Mouse (Mus musculus): ENCODE measurements around the gene Nmrk1.
"Not testable (repeated sequence)": the region's sequence is repeated elsewhere in the genome, so short reads cannot be mapped to it uniquely, and the experiment has no call there.

Nmrk1 gene

GRCm38 (mm10) chr19:18631644-18632219 is at the start of gene Nmrk1, which contains the start of gene Ostf1:
TSS of gene Nmrk1 (plus strand) at chr19:18631950.
TSS of gene Ostf1 (minus strand) at chr19:18631823.
- DNase-seq (ENCODE audit: low spot score in 2 of 2), result peak; percentile 95 to 98

GRCm38 (mm10) chr19:18582226-18582625 is 49.5 kb upstream of the Nmrk1 start:
- no peak for DNase-seq (ENCODE audit: low spot score in 2 of 2)

DNA sequence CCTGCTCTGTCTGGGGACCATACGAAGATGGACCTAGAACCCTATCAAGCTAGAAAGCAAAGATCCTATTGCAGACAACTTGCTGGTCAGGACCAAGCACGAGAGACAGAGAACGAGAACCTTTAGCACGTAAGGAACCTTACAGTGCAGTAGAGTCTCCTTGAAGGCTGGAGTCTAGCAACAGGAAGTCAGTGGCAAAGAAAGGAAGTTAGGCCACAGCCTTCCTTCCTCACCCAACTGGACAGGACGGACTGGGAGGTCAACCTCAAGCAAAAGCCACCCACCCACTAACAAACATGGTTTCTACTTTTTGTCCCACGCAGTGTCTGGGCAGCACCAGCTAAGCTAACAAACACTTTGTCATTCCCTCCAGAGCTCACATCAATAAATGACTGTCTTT is 48.9 kb upstream of the Nmrk1 start:
- DNase-seq (ENCODE audit: low spot score in 2 of 2), result no peak

DNA sequence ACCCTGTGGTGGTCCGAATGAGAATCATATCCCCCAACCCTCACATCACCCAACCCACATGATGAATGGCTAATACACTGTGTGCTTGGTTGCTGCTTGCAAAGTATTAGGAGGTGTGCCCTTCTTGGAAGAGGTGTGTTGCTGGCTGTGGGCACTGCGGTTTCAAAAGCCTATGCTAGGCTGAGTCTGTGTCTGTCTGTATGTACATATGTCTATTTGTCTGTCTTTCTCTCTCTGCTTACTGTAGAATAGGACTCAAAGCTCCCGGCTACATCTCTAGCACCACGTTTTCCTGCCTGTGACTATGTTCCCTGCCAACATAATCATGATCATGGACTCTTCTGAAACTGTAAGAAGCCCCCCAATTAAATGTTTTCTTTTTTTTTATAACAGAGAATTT is 48.0 kb upstream of the Nmrk1 start:
- no peak for DNase-seq (ENCODE audit: low spot score in 2 of 2)

DNA sequence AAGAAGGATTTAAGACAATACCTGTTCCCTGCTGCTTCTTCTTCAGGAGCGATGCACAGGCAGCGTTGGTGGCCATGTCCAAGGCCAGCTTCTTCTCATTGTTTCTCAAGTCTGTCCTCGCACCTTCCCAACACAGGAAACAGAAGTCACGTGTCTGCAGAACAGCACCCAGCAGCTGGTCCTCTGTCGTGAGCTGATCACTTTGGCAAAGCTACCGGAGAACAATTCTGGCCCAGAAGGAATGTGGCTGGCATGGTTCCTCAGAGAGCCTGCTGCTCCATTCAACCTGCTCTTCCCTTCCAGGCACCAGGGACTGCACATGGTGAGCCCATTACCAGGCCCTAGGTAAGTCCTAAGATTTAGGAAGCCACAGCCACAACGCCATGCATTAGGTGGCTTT is 47.1 kb upstream of the Nmrk1 start:
- DNase-seq (ENCODE audit: low spot score in 2 of 2), result no peak

DNA sequence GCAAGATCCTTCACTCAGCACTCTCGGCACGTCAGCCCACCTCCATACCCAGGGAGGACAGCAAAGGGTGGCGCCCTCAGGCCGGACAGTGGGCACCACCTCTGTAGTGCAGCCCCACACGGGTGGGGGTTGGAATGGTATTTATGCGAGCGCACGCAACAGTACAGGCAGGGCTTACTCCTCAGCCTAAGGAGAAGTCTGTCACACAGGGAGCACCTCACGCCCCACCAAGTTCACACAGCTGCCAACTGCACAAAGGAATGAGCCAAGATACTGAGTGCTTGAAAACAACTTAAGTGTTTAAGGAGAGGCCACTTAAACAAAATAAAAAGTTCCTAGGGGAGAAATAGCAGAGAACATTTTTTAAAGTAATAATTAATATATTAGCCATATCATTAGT is 44.6 kb upstream of the Nmrk1 start:
- no peak for DNase-seq (ENCODE audit: low spot score in 2 of 2)

GRCm38 (mm10) chr19:18588243-18588642 is 43.5 kb upstream of the Nmrk1 start:
- no peak for DNase-seq (ENCODE audit: low spot score in 2 of 2)

DNA sequence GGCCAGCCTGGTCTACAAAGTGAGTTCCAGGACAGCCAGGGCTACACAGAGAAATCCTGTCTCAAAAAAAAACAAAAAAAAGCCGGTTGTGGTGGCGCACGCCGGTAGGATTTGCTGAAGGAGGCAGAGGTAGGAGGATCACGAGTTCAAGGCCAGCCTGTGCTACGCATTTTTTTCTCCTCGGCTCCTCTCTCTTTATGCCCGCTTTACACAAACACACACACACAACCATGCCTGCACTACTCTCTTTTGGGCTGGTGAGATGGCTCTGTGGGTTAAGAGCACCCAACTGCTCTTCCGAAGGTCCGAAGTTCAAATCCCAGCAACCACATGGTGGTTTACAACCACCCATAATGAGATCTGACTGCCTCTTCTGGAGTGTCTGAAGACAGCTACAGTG is 42.9 kb upstream of the Nmrk1 start:
- DNase-seq (ENCODE audit: low spot score in 2 of 2), result not testable (repeated sequence)

DNA sequence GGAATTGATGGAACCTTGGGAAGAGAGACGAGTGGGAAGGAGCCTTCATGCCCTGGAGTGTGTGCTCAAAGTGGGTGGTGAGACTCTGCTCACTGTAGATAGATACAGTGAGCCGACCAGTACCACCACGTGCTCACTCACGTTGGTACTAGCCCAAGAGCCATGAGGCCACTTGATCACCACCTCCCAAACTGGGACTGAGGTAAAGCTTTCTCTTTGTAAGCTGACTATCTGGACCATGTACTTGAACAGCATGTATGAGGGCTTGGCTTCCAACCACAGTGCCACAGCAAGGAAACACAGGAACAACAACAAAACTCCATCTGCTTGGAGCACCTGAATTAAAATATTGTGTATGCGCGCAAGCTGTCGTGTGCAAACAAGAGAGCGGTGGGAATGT is 42.5 kb upstream of the Nmrk1 start:
- DNase-seq (ENCODE audit: low spot score in 2 of 2), result no peak

DNA sequence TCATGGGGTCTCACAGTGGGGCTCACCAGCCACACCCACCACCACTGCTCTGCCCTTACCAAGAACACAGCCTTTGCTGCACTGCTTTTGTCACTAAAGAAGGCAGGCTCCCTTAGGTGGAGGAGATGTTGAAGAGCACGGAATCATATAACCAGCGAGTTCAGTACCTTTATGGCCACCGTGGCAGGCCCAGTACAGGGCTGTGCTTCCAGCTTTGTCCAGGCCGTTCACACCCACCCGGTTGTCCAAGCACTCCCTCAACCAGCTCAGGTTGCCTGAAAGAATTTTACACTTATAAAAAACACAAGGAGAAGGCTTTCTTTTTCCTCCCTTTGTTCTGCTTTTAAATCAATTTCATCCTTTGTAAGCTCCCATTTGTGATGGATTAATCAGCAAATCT is 41.5 kb upstream of the Nmrk1 start:
- DNase-seq (ENCODE audit: low spot score in 2 of 2), result no peak

DNA sequence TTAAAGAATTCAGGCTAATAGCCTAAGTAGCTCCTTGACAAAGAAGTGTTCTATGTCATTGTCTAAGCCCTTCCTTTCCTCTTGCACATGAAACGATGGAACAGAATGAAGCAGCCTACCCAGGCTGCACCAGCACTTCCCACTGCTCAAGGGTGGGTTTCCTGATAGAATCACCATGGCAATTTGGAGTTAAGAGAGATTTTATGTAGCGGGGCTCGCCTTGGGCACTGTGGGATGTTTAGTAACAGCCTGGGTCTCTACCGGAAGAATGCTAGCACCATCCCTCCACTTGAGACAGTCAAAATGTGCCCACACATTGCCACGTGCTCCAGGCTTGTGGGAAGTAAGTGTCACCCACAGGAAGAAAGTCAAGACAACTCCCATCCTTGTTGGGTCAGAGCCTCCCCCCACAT is 40.8 kb upstream of the Nmrk1 start:
- no peak for DNase-seq (ENCODE audit: low spot score in 2 of 2)

DNA sequence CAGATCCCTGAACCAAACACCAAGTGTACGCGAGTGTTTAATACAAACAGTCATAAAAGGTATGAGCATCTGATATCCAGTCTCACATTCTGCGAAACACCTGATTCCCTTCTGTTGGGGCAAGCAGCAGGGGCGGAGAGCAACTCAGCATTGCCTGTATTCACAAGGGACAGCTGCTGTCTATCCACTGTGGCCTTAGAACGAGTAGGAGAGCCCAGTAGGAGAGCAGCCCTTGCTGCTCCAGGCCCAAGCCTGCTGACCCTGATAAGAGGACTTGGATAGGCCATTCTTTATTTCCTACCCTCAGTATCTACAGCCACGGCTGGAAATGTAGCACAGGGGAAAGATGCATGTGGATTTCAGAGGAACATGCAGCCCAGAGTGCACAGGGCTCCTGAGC is 38.8 kb upstream of the Nmrk1 start:
- no peak for DNase-seq (ENCODE audit: low spot score in 2 of 2)

DNA sequence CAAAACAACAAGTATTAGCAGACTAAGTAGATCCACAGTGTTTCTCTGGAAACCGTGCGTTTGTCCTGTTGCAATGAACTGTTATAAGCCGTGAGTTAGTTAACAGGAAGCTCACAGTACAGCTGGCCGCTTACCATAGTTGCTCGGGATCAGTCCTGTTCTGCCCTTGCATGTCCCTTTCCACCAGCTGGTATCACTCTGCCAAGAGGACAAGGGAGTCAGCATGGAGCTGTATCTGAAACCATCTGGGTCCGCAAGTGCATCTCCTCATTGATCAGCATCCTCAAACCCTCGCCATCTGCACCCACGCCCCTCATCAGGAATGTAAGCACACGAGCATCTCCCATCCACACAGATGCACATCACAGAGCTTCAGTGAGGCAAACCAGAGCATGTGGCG is 38.0 kb upstream of the Nmrk1 start:
- DNase-seq (ENCODE audit: low spot score in 2 of 2), result no peak

- no peak for DNase-seq (ENCODE audit: low spot score in 2 of 2)
Observed at GRCm38 (mm10) chr19:18596876-18597275, 34.9 kb upstream of the Nmrk1 start.

- no peak for DNase-seq (ENCODE audit: low spot score in 2 of 2)
Observed at GRCm38 (mm10) chr19:18597772-18598171, 34.0 kb upstream of the Nmrk1 start.

DNA sequence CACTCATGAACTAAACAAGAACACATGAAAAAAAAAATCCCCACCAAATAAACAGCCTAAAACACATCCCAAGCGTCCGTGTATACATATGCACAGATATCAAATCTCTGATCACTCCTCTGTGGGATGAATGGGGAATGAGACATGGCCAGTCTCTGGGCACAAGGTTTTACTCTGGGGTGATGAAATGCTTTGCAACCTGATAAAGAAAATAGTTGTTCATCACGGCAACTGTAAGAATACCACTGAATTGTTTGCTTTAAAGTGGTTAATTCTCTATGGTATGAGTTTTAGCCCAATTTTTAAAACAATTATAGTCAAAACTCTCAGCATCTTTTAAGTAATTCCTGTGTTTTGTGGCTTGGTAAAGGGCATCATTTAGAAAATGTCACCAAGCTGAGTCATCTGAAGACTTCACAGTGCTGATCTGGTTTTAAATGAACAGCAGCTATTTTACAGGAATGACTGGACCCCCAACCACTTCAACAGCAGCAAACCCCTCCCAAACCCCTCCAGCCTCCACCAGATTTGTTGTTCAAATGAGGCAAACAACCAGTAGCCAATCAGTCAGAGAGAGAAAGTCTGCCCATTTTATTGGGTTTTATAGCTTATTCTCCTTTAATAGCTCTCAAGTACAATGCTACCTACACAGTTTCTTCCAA is 33.4 kb upstream of the Nmrk1 start:
- no peak for DNase-seq (ENCODE audit: low spot score in 2 of 2)

DNA sequence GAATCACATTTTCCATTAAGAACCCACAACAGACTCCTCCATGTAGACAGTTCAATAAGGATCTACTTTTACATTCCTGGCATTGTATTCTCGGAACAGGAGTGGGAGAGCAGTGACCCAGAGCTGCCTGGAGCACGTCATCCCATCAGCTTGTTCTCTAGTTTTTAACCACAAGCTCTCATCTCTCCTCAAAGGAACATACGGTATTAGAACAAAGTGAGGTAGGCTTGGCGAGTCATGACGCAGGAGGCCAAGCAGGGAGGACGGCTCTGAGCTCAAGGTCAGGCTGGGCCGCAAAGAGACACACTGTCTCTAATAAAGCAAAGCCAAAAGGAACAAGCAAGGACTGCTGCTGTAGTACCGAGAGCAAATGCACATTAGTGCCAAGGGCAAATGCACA is 32.7 kb upstream of the Nmrk1 start:
- DNase-seq (ENCODE audit: low spot score in 2 of 2), result no peak

DNA sequence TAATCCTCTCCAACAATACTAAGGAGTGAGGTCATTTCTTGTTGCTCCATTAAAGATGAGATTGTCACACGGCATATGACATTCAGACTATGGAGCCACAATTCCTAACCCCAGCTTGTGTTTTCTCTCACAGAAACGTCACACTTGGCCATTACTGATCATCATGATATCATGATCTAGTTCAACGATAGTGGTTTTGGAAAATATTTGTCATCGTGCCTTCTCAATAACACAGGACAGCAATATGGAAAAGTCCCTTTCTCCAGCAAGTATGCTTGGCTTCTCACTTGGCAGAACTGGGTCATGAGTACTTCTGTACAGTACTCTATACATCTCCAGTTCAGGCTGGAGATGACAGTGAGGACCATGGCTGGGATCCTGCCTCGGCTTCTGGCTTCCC is 32.1 kb upstream of the Nmrk1 start:
- DNase-seq (ENCODE audit: low spot score in 2 of 2), result no peak

DNA sequence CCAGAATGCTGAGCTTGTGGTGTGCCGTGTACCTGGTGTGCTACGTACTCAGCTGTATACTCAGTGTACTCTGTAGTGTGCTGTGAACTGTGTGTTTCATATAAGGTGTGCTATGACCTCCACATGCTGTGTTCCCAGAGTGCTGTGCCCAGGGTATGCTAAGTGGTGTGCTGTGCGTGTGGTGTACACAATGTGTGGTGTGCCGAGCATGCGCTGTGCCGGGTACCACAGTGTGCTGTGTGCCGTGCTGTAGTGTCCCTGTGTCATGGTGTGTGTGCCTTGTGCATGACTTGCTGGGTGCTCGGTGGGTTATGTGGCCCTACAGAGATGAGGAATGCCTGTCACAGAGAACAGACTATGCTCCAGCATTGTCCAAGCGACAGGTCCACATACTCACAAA is 31.1 kb upstream of the Nmrk1 start:
- DNase-seq (ENCODE audit: low spot score in 2 of 2), result no peak

DNA sequence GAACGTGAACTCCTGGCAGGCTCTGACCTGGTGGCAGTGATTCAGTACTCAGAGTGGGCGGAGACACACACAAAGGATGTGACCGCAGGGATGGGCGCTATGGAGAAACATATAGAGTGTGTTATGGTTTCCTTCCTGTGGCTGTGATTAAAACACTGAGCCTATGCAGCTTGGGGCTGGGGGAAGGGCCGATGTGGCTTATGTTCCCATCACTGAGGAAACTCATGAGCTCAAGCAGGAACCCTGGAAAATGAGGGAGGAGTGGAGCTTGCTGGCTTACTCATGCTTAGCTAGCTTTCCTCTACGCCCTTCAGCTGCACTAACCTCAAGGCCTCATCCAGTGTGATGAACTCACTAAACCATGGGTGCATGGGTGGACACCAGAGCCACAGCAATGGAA is 28.7 kb upstream of the Nmrk1 start:
- no peak for DNase-seq (ENCODE audit: low spot score in 2 of 2)

- no peak for DNase-seq (ENCODE audit: low spot score in 2 of 2)
Observed at GRCm38 (mm10) chr19:18607907-18608306, 23.8 kb upstream of the Nmrk1 start.

GRCm38 (mm10) chr19:18608975-18609374 is 22.8 kb upstream of the Nmrk1 start:
- no peak for DNase-seq (ENCODE audit: low spot score in 2 of 2)

DNA sequence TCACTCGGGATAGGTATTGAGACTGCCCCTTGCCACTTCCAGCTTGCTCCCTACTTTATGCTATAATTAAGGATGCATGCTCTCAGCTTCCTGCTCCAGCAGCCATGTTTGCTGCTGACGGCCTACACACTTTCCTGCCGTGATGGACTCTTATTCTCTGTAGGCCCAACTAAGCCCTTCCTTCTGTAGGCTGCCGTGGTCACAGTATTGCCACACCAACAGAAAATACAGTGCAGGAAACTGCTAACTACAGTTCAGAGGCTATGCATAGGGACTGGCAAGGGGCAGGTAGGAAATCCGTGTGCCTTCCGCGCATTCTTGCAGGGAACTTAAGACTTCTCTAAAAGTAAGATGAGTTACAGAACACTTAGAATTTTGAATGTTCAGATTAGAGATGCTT is 17.4 kb upstream of the Nmrk1 start:
- no peak for DNase-seq (ENCODE audit: low spot score in 2 of 2)

- no peak for DNase-seq (ENCODE audit: low spot score in 2 of 2)
Observed at GRCm38 (mm10) chr19:18615680-18616240, 16.0 kb upstream of the Nmrk1 start.

Measured in urinary bladder, postnatal 36 days (tissue).